Mouse (Mus musculus) lung, adult 2 months (tissue): ENCODE data around the gene Cgnl1. TPM values are rescaled to one million over a fixed set of nuclear protein-coding genes. Genes with fewer than 3 reads are reported as not detected.
A peak's percentile ranks its signal among the peaks of the same experiment; 100 is the strongest.

Experiments used
- DNase-seq: peaks from one replicate; pipeline ENCODE4 v3.0.0; 2022
- H3K4me1 ChIP-seq: fragments of 200-500 bp; 2 replicates; pipeline ENCODE4 v1.6.1; 2011; ENCODE audit warnings: low read length; ENCODE audit not compliant: control insufficient read depth, insufficient read depth
- H3K4me3 ChIP-seq: fragments of 200-500 bp; replicated peaks from 2 replicates; pipeline ENCODE3; 2011; ENCODE audit warnings: low read depth, mild to moderate bottlenecking, control low read depth, low read length; ENCODE audit errors: extremely low read depth
- CTCF ChIP-seq: fragments of 200-500 bp; IDR thresholded peaks from 2 replicates; pipeline ENCODE4 v1.5.1; 2011; ENCODE audit warnings: mild to moderate bottlenecking, low read length, control low read depth; ENCODE audit not compliant: insufficient read depth
- POLR2A ChIP-seq: fragments of 200-500 bp; IDR thresholded peaks from 2 replicates; pipeline ENCODE4 v1.6.1; 2011; ENCODE audit warnings: low read depth, mild to moderate bottlenecking, control low read depth, low read length, borderline replicate concordance; ENCODE audit errors: extremely low read depth
- WGBS: fragments of 180-500 bp; shearing (Covaris S2); methylation state at CpG from one replicate; pipeline ENCODE4 v1.1.7; 2018; 5-methylcytosine and 5-hydroxymethylcytosine counted together
- polyA plus RNA-seq: library from polyadenylated mRNA; depleted of rRNA; stranded (reverse); fragments of >200 nt; gene quantifications from 2 replicates; pipeline ENCODE4 v1.2.3, GENCODE M21; 2012; rRNA removed

Gene Cgnl1
- polyA plus RNA-seq = 19.3 and 32.9 TPM in 2 replicates

DNA sequence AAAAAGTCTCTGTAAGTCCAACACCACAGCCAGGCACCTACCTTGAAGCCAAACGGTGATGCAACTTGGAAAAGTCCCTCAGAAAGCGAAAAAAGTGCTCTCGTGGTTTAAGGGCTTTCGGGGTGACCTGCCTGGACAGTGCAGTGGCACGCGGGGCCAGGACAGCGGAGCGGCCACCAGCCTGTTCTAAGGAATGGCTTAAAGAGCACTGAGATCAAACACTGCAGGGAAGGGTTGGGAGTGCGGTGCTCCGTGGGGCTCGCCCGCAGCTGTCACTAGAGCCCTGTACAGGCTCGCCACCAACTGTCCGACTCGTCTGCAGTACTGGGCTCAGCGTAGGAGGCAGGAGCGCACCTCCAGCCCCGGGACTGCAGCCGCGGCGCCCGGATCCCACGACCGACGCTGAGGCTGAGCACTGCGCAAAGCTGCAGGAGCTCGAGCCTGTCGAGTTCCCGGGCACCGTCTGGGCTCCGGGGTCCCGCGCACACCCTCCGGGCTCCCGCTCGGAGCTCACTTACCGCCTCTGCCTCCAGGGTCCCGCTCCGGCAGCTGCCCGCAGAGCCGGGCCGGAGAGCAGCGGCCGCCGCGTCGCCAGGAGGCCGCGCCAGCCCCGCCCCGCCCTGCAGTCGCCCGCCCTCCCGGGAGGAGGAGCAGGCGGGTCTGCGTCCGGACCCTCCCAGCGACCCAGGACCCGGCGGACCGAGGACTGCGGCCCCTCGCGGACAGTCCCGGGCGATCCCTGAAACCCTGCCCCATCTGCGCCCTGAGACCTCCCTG lies at the start of gene Cgnl1:
Gene Cgnl1, minus strand, starts transcription at position 612 of the 777 bp plus-strand sequence.
- DNase-seq = peak; percentile 80
- TF ChIP-seq POLR2A (peak; percentile 56), CTCF (no peak)
- peak within 1 kb of the TSS; percentile 66 for H3K4me3 ChIP-seq
- H3K4me1 ChIP-seq = peaks cover 13% of the 10 kb centered on the region
- under 1% methylated on average over 67 of the region's 67 CpGs for WGBS

- TF ChIP-seq POLR2A = no peak
- no peak for TF ChIP-seq CTCF
- no peak for DNase-seq
- Histone ChIP-seq H3K4me3 (no peak overlapping the region), H3K4me1 (no peaks in the 10 kb centered on the region)
- 83% methylated on average over 7 of the region's 7 CpGs for WGBS
Measured at GRCm38 (mm10) chr9:71818453-71818852, 47.1 kb upstream of the Cgnl1 start.

DNA sequence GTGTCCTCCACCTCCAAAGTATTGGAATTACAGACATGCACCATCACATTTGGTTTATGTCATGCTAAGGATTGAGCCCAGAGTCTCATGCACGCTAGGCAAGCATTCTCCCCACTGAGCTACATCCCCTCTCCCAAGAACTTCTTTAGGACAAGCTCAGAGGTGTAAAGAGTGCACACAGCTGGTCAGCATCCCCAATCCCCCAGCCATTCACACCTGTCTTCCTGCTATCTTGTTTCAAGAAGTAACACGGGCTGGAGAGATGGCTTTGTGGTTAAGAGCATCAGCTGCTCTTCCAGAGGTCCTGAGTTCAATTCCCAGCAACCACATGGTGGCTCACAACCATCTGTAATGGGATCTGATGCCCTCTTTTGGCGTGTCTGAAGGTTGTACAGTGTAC lies 44.7 kb upstream of the Cgnl1 start:
- no peaks in the 10 kb centered on the region for H3K4me1 ChIP-seq
- H3K4me3 ChIP-seq = no peak overlapping the region
- DNase-seq = no peak
- TF ChIP-seq CTCF = no peak
- TF ChIP-seq POLR2A = no peak
- 67% methylated on average over 3 of the region's 3 CpGs for WGBS

GRCm38 (mm10) chr9:71813565-71813964 lies 42.2 kb upstream of the Cgnl1 start:
- Histone ChIP-seq H3K4me1 (no peaks in the 10 kb centered on the region), H3K4me3 (no peak overlapping the region)
- WGBS = 70% methylated on average over 3 of the region's 3 CpGs
- TF ChIP-seq CTCF (no peak), POLR2A (no peak)
- no peak for DNase-seq

DNA sequence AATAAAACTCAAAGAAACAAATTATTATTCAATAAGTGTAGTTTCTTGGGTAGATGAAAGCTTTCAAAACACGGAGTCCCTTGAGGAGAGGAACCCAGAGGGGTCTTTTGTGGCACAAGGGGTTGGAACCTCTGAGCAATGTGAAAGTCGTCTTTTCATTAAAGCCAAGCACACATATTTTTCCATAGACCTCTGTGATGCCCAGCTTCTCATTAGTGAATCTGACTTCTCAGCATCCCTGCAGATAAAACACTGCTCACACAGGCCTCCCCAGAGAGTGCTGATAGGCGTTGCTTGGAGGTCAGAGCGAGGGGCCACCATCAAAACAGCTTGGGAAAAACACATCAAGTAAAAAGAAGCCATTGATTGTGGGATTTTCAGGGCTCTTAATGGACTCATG lies 41.5 kb upstream of the Cgnl1 start:
- H3K4me3 ChIP-seq = no peak overlapping the region
- 75% methylated on average over 4 of the region's 4 CpGs for WGBS
- no peak for DNase-seq
- H3K4me1 ChIP-seq = no peaks in the 10 kb centered on the region
- no peak for TF ChIP-seq POLR2A
- TF ChIP-seq CTCF = no peak

DNA sequence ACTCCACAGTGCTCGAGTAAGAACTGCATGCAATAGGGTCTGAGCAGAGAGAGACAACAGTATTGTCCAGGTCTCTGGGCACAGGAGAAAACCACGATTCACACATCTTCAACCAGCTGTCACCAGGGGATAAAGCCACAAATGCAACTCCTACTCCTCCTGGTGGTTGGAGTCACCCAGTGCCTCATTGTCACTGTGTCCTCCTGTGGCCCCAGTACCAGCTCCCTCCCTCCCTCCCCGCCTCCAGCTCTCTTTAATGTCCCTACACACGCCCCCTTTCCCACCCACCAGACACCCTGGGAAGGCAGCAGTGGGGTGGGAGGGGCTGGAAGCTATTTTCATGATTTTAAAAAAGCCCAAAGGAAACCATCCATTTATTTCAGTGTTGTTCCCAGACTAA lies 41.0 kb upstream of the Cgnl1 start:
- TF ChIP-seq CTCF (no peak), POLR2A (no peak)
- Histone ChIP-seq H3K4me3 (no peak overlapping the region), H3K4me1 (no peaks in the 10 kb centered on the region)
- 36% methylated on average over 4 of the region's 4 CpGs for WGBS
- no peak for DNase-seq

- no peaks in the 10 kb centered on the region for H3K4me1 ChIP-seq
- 84% methylated on average over 5 of the region's 5 CpGs for WGBS
Measured at GRCm38 (mm10) chr9:71811404-71811803, 40.0 kb upstream of the Cgnl1 start.

GRCm38 (mm10) chr9:71810723-71811122 lies 39.3 kb upstream of the Cgnl1 start:
- WGBS = 89% methylated on average over 2 of the region's 2 CpGs
- Histone ChIP-seq H3K4me3 (no peak overlapping the region), H3K4me1 (no peaks in the 10 kb centered on the region)
- TF ChIP-seq CTCF (no peak), POLR2A (no peak)
- no peak for DNase-seq

More at GRCm38 (mm10) chr9:71811404-71811803, 40.0 kb upstream of the Cgnl1 start:
- no peak for TF ChIP-seq POLR2A
- no peak for TF ChIP-seq CTCF
- no peak for DNase-seq
- no peak overlapping the region for H3K4me3 ChIP-seq

GRCm38 (mm10) chr9:71808640-71809254 lies 37.3 kb upstream of the Cgnl1 start:
- WGBS = 49% methylated on average over 11 of the region's 11 CpGs
- TF ChIP-seq CTCF (no peak), POLR2A (no peak)
- H3K4me1 ChIP-seq = no peaks in the 10 kb centered on the region
- no peak overlapping the region for H3K4me3 ChIP-seq
- no peak for DNase-seq

GRCm38 (mm10) chr9:71807801-71808200 lies 36.4 kb upstream of the Cgnl1 start:
- DNase-seq = no peak
- 61% methylated on average over 4 of the region's 4 CpGs for WGBS
- Histone ChIP-seq H3K4me3 (no peak overlapping the region), H3K4me1 (no peaks in the 10 kb centered on the region)
- TF ChIP-seq CTCF (no peak), POLR2A (no peak)

- peak; percentile 77 for DNase-seq
- Histone ChIP-seq H3K4me3 (no peak overlapping the region), H3K4me1 (no peaks in the 10 kb centered on the region)
- TF ChIP-seq CTCF (peak; percentile 93), POLR2A (no peak)
- 0% methylated on average over 2 of the region's 2 CpGs for WGBS
Measured at GRCm38 (mm10) chr9:71806422-71806805, 35.0 kb upstream of the Cgnl1 start.
